Mouse (Mus musculus) left cerebral cortex, adult 18-20 months (tissue): ENCODE measurements around the gene Mcub. TPM values are rescaled to one million over a fixed set of nuclear protein-coding genes. Genes with fewer than 3 reads are reported as not detected.

Experiments used
- DNase-seq, 2 experiments: peaks; one replicate each; pipeline ENCODE4 v3.0.0; 2021 to 2022; ENCODE audit warnings: low spot score in 2 of 2, mixed read lengths in 1 of 2
- total RNA-seq, 2 experiments: library from RNA; stranded (reverse); gene quantifications; 2 replicates each; pipeline ENCODE4 v1.2.3; 2021

Gene Mcub
- total RNA-seq, 2 experiments from 2014 or later: 1.0 to 2.4 TPM

GRCm38 (mm10) chr3:129896591-129896990 lies 73.4 kb downstream of the Mcub start:
- no peak for DNase-seq

GRCm38 (mm10) chr3:129893143-129893542 lies 76.9 kb downstream of the Mcub start:
- no peak for DNase-seq

DNA sequence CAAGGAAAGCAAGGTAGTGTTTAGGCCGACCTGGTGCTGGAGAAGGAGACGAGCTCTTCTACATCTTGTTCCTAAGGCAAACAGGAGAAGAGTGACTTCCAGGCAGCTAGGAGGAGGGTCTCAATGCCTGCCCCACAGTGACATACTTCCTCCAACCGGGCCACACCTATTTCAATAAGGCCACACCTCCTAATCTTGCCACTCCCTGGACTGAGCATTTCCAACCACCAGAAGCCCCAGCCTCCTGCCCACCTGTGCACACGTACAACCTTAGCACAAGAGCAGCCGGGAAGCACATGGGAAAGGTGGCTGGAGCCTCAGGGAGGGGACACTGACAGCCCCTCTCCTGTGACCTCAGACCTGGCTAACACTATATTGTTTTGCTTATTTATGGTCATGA lies 78.0 kb downstream of the Mcub start:
- no peak for DNase-seq

DNA sequence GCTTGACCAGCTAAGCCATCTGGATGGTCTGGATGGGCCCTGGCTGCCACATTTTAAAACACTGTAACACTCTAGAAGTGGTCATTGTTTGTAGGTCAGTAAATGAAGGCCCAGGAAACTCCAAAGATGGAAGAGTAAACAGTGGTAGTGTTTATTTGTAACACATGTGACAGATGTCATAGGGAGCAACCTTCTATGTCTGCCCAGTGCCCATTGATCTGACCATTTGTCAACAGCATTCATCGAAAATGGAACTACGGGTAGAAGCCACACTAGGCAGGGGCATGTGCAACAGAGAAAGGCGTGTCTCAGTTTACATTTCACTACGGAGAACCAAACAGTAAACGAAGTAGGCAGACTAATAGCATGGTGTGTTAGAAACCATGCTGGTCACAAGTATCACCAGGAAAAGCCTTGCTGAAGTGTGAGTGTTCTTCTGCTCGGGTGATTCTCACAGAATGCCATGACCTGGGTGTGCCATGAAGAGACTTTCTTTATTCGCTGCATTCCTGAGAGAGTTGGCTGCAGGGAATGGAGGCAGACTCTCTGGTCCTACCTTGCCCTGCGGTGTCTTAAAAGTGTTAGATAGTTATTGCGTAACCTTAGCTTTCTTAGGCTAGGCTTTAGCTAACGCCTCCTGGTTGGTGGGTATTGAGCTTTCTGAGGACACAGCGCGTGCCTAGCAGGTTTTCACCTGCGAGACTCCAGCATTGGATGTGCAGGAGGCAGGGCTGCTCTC lies 82.1 kb downstream of the Mcub start:
- DNase-seq: no peak

DNA sequence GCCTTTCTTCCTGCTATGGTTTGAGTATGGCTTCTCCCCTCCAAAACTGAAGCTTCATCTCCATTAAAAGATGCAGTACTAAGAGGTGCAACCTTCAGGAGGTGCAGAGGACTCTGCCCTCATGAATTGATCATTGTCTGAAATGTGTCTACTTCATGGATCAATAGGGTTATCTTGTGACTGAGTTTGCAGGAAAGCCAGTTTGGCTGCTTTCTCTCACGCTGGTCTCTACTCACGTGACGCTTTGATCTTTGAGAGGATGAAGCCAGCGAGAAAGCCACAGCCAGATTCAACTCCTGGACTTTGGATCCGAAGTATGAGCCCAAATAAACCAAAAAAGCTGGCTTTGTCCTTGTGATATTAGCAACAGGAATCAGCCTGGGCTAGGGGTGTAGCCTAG lies 83.6 kb downstream of the Mcub start:
- no peak for DNase-seq

DNA sequence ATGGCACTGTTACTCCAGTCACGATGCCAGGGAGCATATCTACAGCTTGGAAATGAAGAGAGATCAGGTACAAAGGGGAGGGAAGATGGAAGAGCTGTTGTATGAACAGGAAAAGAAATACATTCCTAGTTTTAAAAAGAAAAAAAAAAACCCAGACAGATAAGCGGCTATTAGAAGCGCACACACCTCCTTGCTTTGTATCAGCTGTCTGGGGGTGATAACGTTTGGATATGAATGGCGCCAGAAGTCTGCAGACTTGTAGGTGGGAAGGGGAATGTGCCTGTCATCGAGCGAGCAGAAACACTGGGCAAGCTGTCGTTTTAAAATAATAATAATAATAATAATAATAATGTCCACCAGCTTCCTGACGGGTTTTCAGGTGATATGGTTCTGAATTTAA lies 84.4 kb downstream of the Mcub start:
- no peak for DNase-seq

DNA sequence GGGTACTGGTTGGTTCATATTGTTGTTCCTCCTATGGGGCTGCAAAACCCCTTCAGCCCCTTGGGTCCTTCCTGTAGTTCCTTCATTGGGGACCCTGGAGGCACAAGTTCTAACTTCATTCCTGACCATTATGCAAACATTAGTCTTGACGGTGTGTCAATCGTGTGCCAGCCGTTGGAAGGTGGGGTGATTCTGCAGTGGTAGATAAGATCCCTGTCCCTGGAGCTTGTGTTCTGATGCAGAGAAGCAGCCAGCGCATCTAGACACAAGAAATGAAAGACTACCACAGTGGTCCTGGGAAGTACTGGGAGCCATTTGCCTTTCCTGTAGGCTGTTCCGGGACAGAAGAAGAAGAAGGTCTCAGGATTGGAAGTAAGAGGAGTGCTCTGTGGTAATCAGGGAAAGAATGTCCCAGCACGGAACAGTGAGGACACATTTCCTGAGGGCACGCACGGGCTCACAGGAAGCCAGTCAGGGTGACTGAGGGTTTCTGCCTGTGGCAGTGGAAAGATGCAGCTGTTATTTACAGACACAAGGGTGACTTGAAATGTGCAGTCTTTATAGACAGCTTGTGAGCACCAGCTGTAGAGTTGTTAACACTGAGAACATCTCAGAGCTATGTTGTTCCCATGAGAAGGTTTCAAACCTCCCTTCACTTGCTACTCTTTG lies 88.9 kb downstream of the Mcub start:
- no peak for DNase-seq

DNA sequence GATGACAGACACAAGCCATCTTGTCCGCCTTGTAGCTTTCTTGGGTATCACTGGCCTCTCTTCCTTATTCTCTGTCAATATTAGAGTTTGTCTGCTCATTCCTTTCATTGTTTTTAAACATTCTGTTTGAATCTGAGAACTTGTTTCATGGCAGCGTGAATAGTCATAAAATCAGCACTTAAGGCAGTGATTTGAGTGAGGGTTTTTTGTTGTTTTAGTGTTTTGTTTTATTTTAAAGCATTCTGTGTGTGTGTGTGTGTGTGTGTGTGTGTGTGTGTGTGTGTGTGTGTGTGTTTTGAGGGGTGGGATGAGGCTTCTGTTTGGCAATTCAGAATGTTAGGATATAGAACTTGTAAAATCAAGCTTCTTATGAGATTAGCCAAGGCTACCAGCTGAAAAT lies 90.1 kb downstream of the Mcub start:
- DNase-seq: no peak

GRCm38 (mm10) chr3:129879131-129879757 lies 90.8 kb downstream of the Mcub start:
- DNase-seq: no peak

- peak; percentile 93 to 96 for DNase-seq
Measured at GRCm38 (mm10) chr3:129878405-129879021, 91.5 kb downstream of the Mcub start, which contains the start of gene Pla2g12a. Gene Pla2g12a (plus strand): TSS chr3:129878606.

- no peak for DNase-seq
Measured at GRCm38 (mm10) chr3:129877327-129877726, 92.7 kb downstream of the Mcub start.

Other genes starting within 250 kb of the Mcub start
- gene Egf, start 214.9 kb downstream of the Mcub start, total RNA-seq: 1 to 10 TPM in 1 of 2 experiments, under 1 TPM in 1; 0.82 to 1.3 TPM
- not detected for gene Lrit3, start 166.2 kb downstream of the Mcub start, total RNA-seq
- under 1 TPM; 0.40 to 0.77 TPM for gene Rrh, start 147.6 kb downstream of the Mcub start, total RNA-seq
- 10 to 100 TPM; 37.3 to 46.1 TPM for gene Gar1, start 138.8 kb downstream of the Mcub start, total RNA-seq
- not detected for gene Cfi, start 134.3 kb downstream of the Mcub start, total RNA-seq
- 10 to 100 TPM; 16.9 to 22.9 TPM for gene Pla2g12a, start 91.6 kb downstream of the Mcub start, total RNA-seq
- 1 to 10 TPM; 5.3 to 7.8 TPM for gene Casp6, start 68.8 kb downstream of the Mcub start, total RNA-seq
- 10 to 100 TPM; 51.0 to 54.2 TPM for gene Sec24b, start 91.3 kb upstream of the Mcub start, total RNA-seq
- gene Col25a1, start 161.3 kb upstream of the Mcub start, total RNA-seq: 10 to 100 TPM; 39.5 to 41.4 TPM